Mouse (Mus musculus): ENCODE data around the gene Lingo2.

- TF ChIP-seq CTCF (IDR thresholded peaks at IDR 0.05; ENCODE audit: borderline replicate concordance, extremely low read depth, insufficient read depth, insufficient read length) (no peak), POLR2A (IDR thresholded peaks at IDR 0.05; ENCODE audit: borderline replicate concordance, extremely low read depth, insufficient read depth, insufficient read length, poor library complexity, severe bottlenecking) (no peak)
These were observed 1167.2 kb downstream of the Lingo2 start for GRCm38 (mm10) chr4:35784255-35784921.
